Mouse (Mus musculus): ENCODE measurements at regions not wholly inside any gene's neighbourhood (a gene's known extent, or its start where the extent isn't known, plus 50 kb on each side); places are given as distances from the start of the nearest gene placed in this dataset.

GRCm38 (mm10) chr17:45966736-45967135 lies 65.4 kb downstream of the Vegfa start:
- 25% methylated on average over 4 of the region's 4 CpGs for WGBS
- Histone ChIP-seq H3K9me3 (ENCODE audit: control insufficient read depth, low read length) (no peaks in the 10 kb centered on the region), H3K4me2 (ENCODE audit: low read depth, severe bottlenecking) (no peak overlapping the region), H3K4me3 (ENCODE audit: low read depth, low read length) (no peak overlapping the region), H3K36me3 (ENCODE audit: control insufficient read depth, insufficient read depth, low read length) (no peaks in the 10 kb centered on the region), H3K27ac (replicated peaks; ENCODE audit: low read depth, low read length) (no peak overlapping the region), H3K27me3 (ENCODE audit: control insufficient read depth, insufficient read depth, low read length) (no peaks in the 10 kb centered on the region), H3K4me1 (ENCODE audit: control insufficient read depth, insufficient read depth, low read length) (peaks cover 10% of the 10 kb centered on the region), H3K9ac (ENCODE audit: low read length) (no peak overlapping the region)
- ATAC-seq (ENCODE audit: insufficient number of reproducible peaks, low FRiP score, low TSS enrichment, low read depth) = no peak
- no peak for DNase-seq (ENCODE audit: low spot score)

GRCm38 (mm10) chr17:45964031-45964430 lies 68.1 kb downstream of the Vegfa start:
- H3K4me3 ChIP-seq (ENCODE audit: low read depth, low read length) = no peak overlapping the region
- peaks cover 10% of the 10 kb centered on the region for H3K4me1 ChIP-seq (ENCODE audit: control insufficient read depth, insufficient read depth, low read length)
- no peak overlapping the region for H3K4me2 ChIP-seq (ENCODE audit: low read depth, severe bottlenecking)
- no peaks in the 10 kb centered on the region for H3K9me3 ChIP-seq (ENCODE audit: control insufficient read depth, low read length)
- H3K27me3 ChIP-seq (ENCODE audit: control insufficient read depth, insufficient read depth, low read length) = no peaks in the 10 kb centered on the region
- DNase-seq (ENCODE audit: low spot score) (no peak), ATAC-seq (ENCODE audit: insufficient number of reproducible peaks, low FRiP score, low TSS enrichment, low read depth) (no peak)
- H3K27ac ChIP-seq (replicated peaks; ENCODE audit: low read depth, low read length) = no peak overlapping the region
- no peak overlapping the region for H3K9ac ChIP-seq (ENCODE audit: low read length)
- H3K36me3 ChIP-seq (ENCODE audit: control insufficient read depth, insufficient read depth, low read length) = no peaks in the 10 kb centered on the region

GRCm38 (mm10) chr17:45963332-45963731 lies 68.8 kb downstream of the Vegfa start:
- Histone ChIP-seq H3K4me2 (ENCODE audit: low read depth, severe bottlenecking) (no peak overlapping the region), H3K4me1 (ENCODE audit: control insufficient read depth, insufficient read depth, low read length) (peaks cover 9% of the 10 kb centered on the region), H3K36me3 (ENCODE audit: control insufficient read depth, insufficient read depth, low read length) (no peaks in the 10 kb centered on the region), H3K4me3 (ENCODE audit: low read depth, low read length) (no peak overlapping the region), H3K9ac (ENCODE audit: low read length) (no peak overlapping the region), H3K9me3 (ENCODE audit: control insufficient read depth, low read length) (no peaks in the 10 kb centered on the region), H3K27ac (replicated peaks; ENCODE audit: low read depth, low read length) (no peak overlapping the region), H3K27me3 (ENCODE audit: control insufficient read depth, insufficient read depth, low read length) (no peaks in the 10 kb centered on the region)
- DNase-seq (ENCODE audit: low spot score) = peak; percentile 50
- ATAC-seq (ENCODE audit: insufficient number of reproducible peaks, low FRiP score, low TSS enrichment, low read depth) = no peak
- WGBS = 16% methylated on average over 3 of the region's 3 CpGs

GRCm38 (mm10) chr17:45961626-45962319 lies 70.4 kb downstream of the Vegfa start:
- H3K9me3 ChIP-seq (ENCODE audit: control insufficient read depth, low read length) = no peaks in the 10 kb centered on the region
- WGBS = 77% methylated on average over 16 of the region's 16 CpGs
- H3K27me3 ChIP-seq (ENCODE audit: control insufficient read depth, insufficient read depth, low read length) = no peaks in the 10 kb centered on the region
- H3K4me1 ChIP-seq (ENCODE audit: control insufficient read depth, insufficient read depth, low read length) = no peaks in the 10 kb centered on the region
- H3K27ac ChIP-seq (replicated peaks; ENCODE audit: low read depth, low read length) = no peak overlapping the region; the same call in 1 of the 2 replicates
- H3K9ac ChIP-seq (ENCODE audit: low read length) = no peak overlapping the region
- no peaks in the 10 kb centered on the region for H3K36me3 ChIP-seq (ENCODE audit: control insufficient read depth, insufficient read depth, low read length)
- no peak overlapping the region for H3K4me2 ChIP-seq (ENCODE audit: low read depth, severe bottlenecking)
- ATAC-seq (ENCODE audit: insufficient number of reproducible peaks, low FRiP score, low TSS enrichment, low read depth) (no peak), DNase-seq (ENCODE audit: low spot score) (no peak)
- no peak overlapping the region for H3K4me3 ChIP-seq (ENCODE audit: low read depth, low read length)

GRCm38 (mm10) chr17:45958094-45958881 lies 73.9 kb downstream of the Vegfa start:
- ATAC-seq (ENCODE audit: insufficient number of reproducible peaks, low FRiP score, low TSS enrichment, low read depth) (no peak), DNase-seq (ENCODE audit: low spot score) (peak; percentile 35)
- Histone ChIP-seq H3K36me3 (ENCODE audit: control insufficient read depth, insufficient read depth, low read length) (no peaks in the 10 kb centered on the region), H3K27ac (replicated peaks; ENCODE audit: low read depth, low read length) (no peak overlapping the region), H3K4me2 (ENCODE audit: low read depth, severe bottlenecking) (no peak overlapping the region), H3K4me3 (ENCODE audit: low read depth, low read length) (no peak overlapping the region), H3K4me1 (ENCODE audit: control insufficient read depth, insufficient read depth, low read length) (no peaks in the 10 kb centered on the region), H3K9ac (ENCODE audit: low read length) (no peak overlapping the region), H3K27me3 (ENCODE audit: control insufficient read depth, insufficient read depth, low read length) (no peaks in the 10 kb centered on the region), H3K9me3 (ENCODE audit: control insufficient read depth, low read length) (no peaks in the 10 kb centered on the region)
- 82% methylated on average over 7 of the region's 7 CpGs for WGBS

- Histone ChIP-seq H3K36me3 (ENCODE audit: control insufficient read depth, insufficient read depth, low read length) (no peaks in the 10 kb centered on the region), H3K4me3 (ENCODE audit: low read depth, low read length) (no peak overlapping the region), H3K27me3 (ENCODE audit: control insufficient read depth, insufficient read depth, low read length) (no peaks in the 10 kb centered on the region), H3K9ac (ENCODE audit: low read length) (no peak overlapping the region), H3K4me2 (ENCODE audit: low read depth, severe bottlenecking) (no peak overlapping the region), H3K9me3 (ENCODE audit: control insufficient read depth, low read length) (no peaks in the 10 kb centered on the region), H3K4me1 (ENCODE audit: control insufficient read depth, insufficient read depth, low read length) (no peaks in the 10 kb centered on the region), H3K27ac (replicated peaks; ENCODE audit: low read depth, low read length) (no peak overlapping the region)
- ATAC-seq (ENCODE audit: insufficient number of reproducible peaks, low FRiP score, low TSS enrichment, low read depth) = no peak
- DNase-seq (ENCODE audit: low spot score) = no peak
- WGBS = 56% methylated on average over 10 of the region's 10 CpGs
These were observed 76.7 kb downstream of the Vegfa start for GRCm38 (mm10) chr17:45955481-45955880.

- H3K9me3 ChIP-seq (ENCODE audit: control insufficient read depth, low read length) = no peaks in the 10 kb centered on the region
- H3K4me3 ChIP-seq (ENCODE audit: low read depth, low read length) = no peak overlapping the region
- H3K36me3 ChIP-seq (ENCODE audit: control insufficient read depth, insufficient read depth, low read length) = no peaks in the 10 kb centered on the region
- no peak overlapping the region for H3K4me2 ChIP-seq (ENCODE audit: low read depth, severe bottlenecking)
- 90% methylated on average over 7 of the region's 7 CpGs for WGBS
- no peak overlapping the region for H3K9ac ChIP-seq (ENCODE audit: low read length)
- no peaks in the 10 kb centered on the region for H3K4me1 ChIP-seq (ENCODE audit: control insufficient read depth, insufficient read depth, low read length)
- H3K27me3 ChIP-seq (ENCODE audit: control insufficient read depth, insufficient read depth, low read length) = no peaks in the 10 kb centered on the region
- H3K27ac ChIP-seq (replicated peaks; ENCODE audit: low read depth, low read length) = no peak overlapping the region
- no peak for DNase-seq (ENCODE audit: low spot score)
- no peak for ATAC-seq (ENCODE audit: insufficient number of reproducible peaks, low FRiP score, low TSS enrichment, low read depth)
These were observed 77.3 kb downstream of the Vegfa start for GRCm38 (mm10) chr17:45954824-45955223.

GRCm38 (mm10) chr17:45953523-45953922 lies 78.6 kb downstream of the Vegfa start:
- Histone ChIP-seq H3K27ac (replicated peaks; ENCODE audit: low read depth, low read length) (no peak overlapping the region), H3K9me3 (ENCODE audit: control insufficient read depth, low read length) (no peaks in the 10 kb centered on the region), H3K27me3 (ENCODE audit: control insufficient read depth, insufficient read depth, low read length) (no peaks in the 10 kb centered on the region), H3K9ac (ENCODE audit: low read length) (no peak overlapping the region), H3K4me2 (ENCODE audit: low read depth, severe bottlenecking) (no peak overlapping the region), H3K36me3 (ENCODE audit: control insufficient read depth, insufficient read depth, low read length) (no peaks in the 10 kb centered on the region), H3K4me1 (ENCODE audit: control insufficient read depth, insufficient read depth, low read length) (no peaks in the 10 kb centered on the region), H3K4me3 (ENCODE audit: low read depth, low read length) (no peak overlapping the region)
- WGBS = 88% methylated on average over 8 of the region's 8 CpGs
- DNase-seq (ENCODE audit: low spot score) (no peak), ATAC-seq (ENCODE audit: insufficient number of reproducible peaks, low FRiP score, low TSS enrichment, low read depth) (no peak)

Data from limb, embryonic 11.5 days (tissue).